Mouse (Mus musculus): ENCODE measurements around the gene Pter.

DNA sequence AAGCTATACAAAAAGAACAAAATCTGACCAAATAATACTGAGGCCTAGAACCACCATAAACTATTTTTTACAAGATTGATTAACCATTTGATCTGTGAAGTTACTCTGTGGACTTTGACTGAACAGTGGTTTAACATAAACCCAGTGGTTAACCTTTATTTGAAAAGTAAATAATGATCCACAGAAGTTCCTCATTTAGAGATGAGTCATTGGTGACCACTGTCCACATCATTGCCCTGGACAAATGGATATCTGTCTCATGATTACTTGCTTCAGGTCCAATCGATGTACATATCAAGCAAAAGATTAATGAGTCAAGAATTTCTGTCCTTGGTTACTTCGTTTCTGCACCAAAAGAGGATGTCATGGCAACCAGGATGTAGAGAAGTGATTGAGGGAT, 44.3 kb upstream of the Pter start:
- TF ChIP-seq POLR2A (IDR thresholded peaks at IDR 0.05; ENCODE audit: insufficient read length, low read depth) (no peak), MAX (IDR thresholded peaks at IDR 0.05; ENCODE audit: low read depth) (no peak), MYOD1 (IDR thresholded peaks at IDR 0.05; ENCODE audit: control insufficient read depth in 1 of 3, insufficient read length in 2 of 3, low read depth in 2 of 3) (no peak), USF1 (IDR thresholded peaks at IDR 0.05; ENCODE audit: low read depth) (no peak), E2F4 (IDR thresholded peaks at IDR 0.05; ENCODE audit: insufficient read depth) (no peak), MYOG (IDR thresholded peaks at IDR 0.05; ENCODE audit: control insufficient read depth in 1 of 3, insufficient read depth in 1 of 3, insufficient read length in 2 of 3, low read depth in 2 of 3) (no peak), REST (IDR thresholded peaks at IDR 0.05; ENCODE audit: insufficient read depth, insufficient read length) (no peak), TCF12 (IDR thresholded peaks at IDR 0.05; ENCODE audit: insufficient read depth, poor library complexity, severe bottlenecking) (no peak), POLR2AphosphoS2 (IDR thresholded peaks at IDR 0.05; ENCODE audit: insufficient read length, low read depth) (no peak), CEBPB (IDR thresholded peaks at IDR 0.05; ENCODE audit: insufficient read depth, poor library complexity, severe bottlenecking) (no peak)

Measured in myocyte (in vitro differentiated cells).